Mouse (Mus musculus): Measurements from ENCODE around the gene Slc8a2. TPM values are rescaled to one million over a fixed set of nuclear protein-coding genes. Genes with fewer than 3 reads are reported as not detected.

Gene Slc8a2
- total and polyA plus RNA-seq, 2 experiments from 2014 or later = 1.1 to 76.0 TPM

- Histone ChIP-seq H3K27ac (ENCODE audit: low read depth, low read length) (no peak overlapping the region), H3K36me3 (ENCODE audit: insufficient read depth, low read length) (no peaks in the 10 kb centered on the region), H3K4me1 (ENCODE audit: insufficient read depth, low read length) (no peaks in the 10 kb centered on the region), H3K4me2 (ENCODE audit: low read depth, low read length, poor library complexity, severe bottlenecking) (no peak overlapping the region), H3K9ac (replicated peaks; ENCODE audit: low read length, poor library complexity, severe bottlenecking) (no peak overlapping the region), H3K9me3 (ENCODE audit: low read length) (no peaks in the 10 kb centered on the region), H3K27me3 (ENCODE audit: insufficient read depth, low read length) (no peaks in the 10 kb centered on the region), H3K4me3 (ENCODE audit: low read depth, low read length) (no peak overlapping the region)
- no peak for TF ChIP-seq CTCF (IDR thresholded peaks at IDR 0.05)
- no peak for ATAC-seq (ENCODE audit: low FRiP score)
- 81% methylated on average over 3 of the region's 3 CpGs for WGBS
- no peak for DNase-seq (ENCODE audit: low spot score)
Measured at GRCm38 (mm10) chr7:16160702-16161101, 31.1 kb downstream of the Slc8a2 start.

DNA sequence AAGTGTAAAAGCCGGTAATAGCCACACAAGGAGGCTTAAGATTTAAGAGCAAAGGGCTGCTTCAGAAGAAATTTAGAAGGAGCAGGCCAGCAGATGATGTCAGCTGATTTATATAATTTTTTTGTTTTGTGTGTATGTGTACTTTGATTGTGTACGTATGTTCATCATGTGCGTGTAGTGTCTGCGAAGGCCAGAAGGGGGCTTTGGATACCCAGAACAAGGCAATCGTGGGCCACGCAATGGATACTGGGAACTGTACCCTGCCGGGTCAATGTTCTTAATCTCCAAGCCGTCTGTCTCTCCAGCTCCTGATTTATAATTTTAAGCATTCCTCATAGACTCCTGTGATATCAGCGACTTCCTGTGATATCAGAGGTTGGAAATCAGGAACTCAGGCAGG, 31.7 kb downstream of the Slc8a2 start:
- TF ChIP-seq CTCF (IDR thresholded peaks at IDR 0.05) = peak; percentile 19; the same call in 1 of the 2 replicates
- no peak overlapping the region for H3K4me2 ChIP-seq (ENCODE audit: low read depth, low read length, poor library complexity, severe bottlenecking)

GRCm38 (mm10) chr7:16162036-16162435, 32.4 kb downstream of the Slc8a2 start:
- DNase-seq (ENCODE audit: low spot score) = no peak
- WGBS = 64% methylated on average over 7 of the region's 7 CpGs
- Histone ChIP-seq H3K36me3 (ENCODE audit: insufficient read depth, low read length) (no peaks in the 10 kb centered on the region), H3K4me2 (ENCODE audit: low read depth, low read length, poor library complexity, severe bottlenecking) (no peak overlapping the region), H3K9ac (replicated peaks; ENCODE audit: low read length, poor library complexity, severe bottlenecking) (no peak overlapping the region), H3K4me1 (ENCODE audit: insufficient read depth, low read length) (no peaks in the 10 kb centered on the region), H3K9me3 (ENCODE audit: low read length) (no peaks in the 10 kb centered on the region), H3K27me3 (ENCODE audit: insufficient read depth, low read length) (no peaks in the 10 kb centered on the region), H3K4me3 (ENCODE audit: low read depth, low read length) (no peak overlapping the region), H3K27ac (ENCODE audit: low read depth, low read length) (no peak overlapping the region)
- no peak for TF ChIP-seq CTCF (IDR thresholded peaks at IDR 0.05)
- ATAC-seq (ENCODE audit: low FRiP score) = 0 out of 2 replicates have a peak, but pooled peaks have one; percentile 9

More for the DNA sequence above, 31.7 kb downstream of the Slc8a2 start:
- Histone ChIP-seq H3K4me3 (ENCODE audit: low read depth, low read length) (no peak overlapping the region), H3K27ac (ENCODE audit: low read depth, low read length) (no peak overlapping the region), H3K9me3 (ENCODE audit: low read length) (no peaks in the 10 kb centered on the region), H3K36me3 (ENCODE audit: insufficient read depth, low read length) (no peaks in the 10 kb centered on the region), H3K27me3 (ENCODE audit: insufficient read depth, low read length) (no peaks in the 10 kb centered on the region), H3K9ac (replicated peaks; ENCODE audit: low read length, poor library complexity, severe bottlenecking) (no peak overlapping the region), H3K4me1 (ENCODE audit: insufficient read depth, low read length) (no peaks in the 10 kb centered on the region)
- 88% methylated on average over 9 of the region's 9 CpGs for WGBS
- ATAC-seq (ENCODE audit: low FRiP score) = no peak
- DNase-seq (ENCODE audit: low spot score) = no peak

- H3K27me3 ChIP-seq (ENCODE audit: insufficient read depth, low read length) = no peaks in the 10 kb centered on the region
- no peak for TF ChIP-seq CTCF (IDR thresholded peaks at IDR 0.05)
- H3K27ac ChIP-seq (ENCODE audit: low read depth, low read length) = no peak overlapping the region
- no peak for ATAC-seq (ENCODE audit: low FRiP score)
- DNase-seq (ENCODE audit: low spot score) = peak; percentile 38
- H3K4me1 ChIP-seq (ENCODE audit: insufficient read depth, low read length) = peaks cover 7% of the 10 kb centered on the region; the same call in 1 of the 2 replicates
- H3K9ac ChIP-seq (replicated peaks; ENCODE audit: low read length, poor library complexity, severe bottlenecking) = 0 out of 2 replicates have a peak overlapping the region, but pooled peaks have one; percentile 24
- H3K9me3 ChIP-seq (ENCODE audit: low read length) = no peaks in the 10 kb centered on the region
- H3K36me3 ChIP-seq (ENCODE audit: insufficient read depth, low read length) = no peaks in the 10 kb centered on the region
- H3K4me2 ChIP-seq (ENCODE audit: low read depth, low read length, poor library complexity, severe bottlenecking) = no peak overlapping the region
- 13% methylated on average over 1 of the region's 1 CpGs for WGBS
- H3K4me3 ChIP-seq (ENCODE audit: low read depth, low read length) = no peak overlapping the region
Measured at GRCm38 (mm10) chr7:16172141-16172581, 42.5 kb downstream of the Slc8a2 start.

DNA sequence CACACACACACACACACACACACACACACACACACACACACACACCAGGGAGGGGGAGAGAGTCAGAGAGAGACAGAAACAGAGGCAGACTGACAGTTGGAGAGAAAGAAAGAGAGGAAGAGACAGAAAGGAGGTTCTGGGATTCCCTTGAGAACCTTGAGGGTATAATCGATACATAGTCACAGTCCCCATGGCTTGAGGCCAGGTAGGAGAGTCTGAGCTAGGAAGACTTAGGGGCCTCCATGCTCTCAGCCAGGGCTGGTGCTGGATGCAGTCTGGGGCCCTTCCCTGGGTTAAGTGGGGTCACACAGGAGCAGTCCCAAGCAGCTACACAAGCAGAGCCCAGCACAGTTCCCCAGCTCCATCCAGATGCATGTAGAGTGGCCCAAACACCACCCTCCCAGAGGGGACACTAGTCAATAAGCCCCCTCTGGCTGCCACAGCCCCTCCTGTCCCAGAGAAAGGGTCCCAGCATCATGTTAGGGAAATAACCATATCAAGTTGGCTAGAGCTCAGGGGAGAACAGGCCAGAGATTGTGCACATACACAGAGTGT, 43.0 kb downstream of the Slc8a2 start:
- ATAC-seq (ENCODE audit: low FRiP score) (no peak), DNase-seq (ENCODE audit: low spot score) (no peak)
- Histone ChIP-seq H3K36me3 (ENCODE audit: insufficient read depth, low read length) (peaks cover 1% of the 10 kb centered on the region; the same call in 1 of the 2 replicates), H3K27ac (ENCODE audit: low read depth, low read length) (no peak overlapping the region), H3K4me2 (ENCODE audit: low read depth, low read length, poor library complexity, severe bottlenecking) (no peak overlapping the region), H3K27me3 (ENCODE audit: insufficient read depth, low read length) (no peaks in the 10 kb centered on the region), H3K4me3 (ENCODE audit: low read depth, low read length) (no peak overlapping the region), H3K4me1 (ENCODE audit: insufficient read depth, low read length) (peaks cover 7% of the 10 kb centered on the region; the same call in 1 of the 2 replicates), H3K9me3 (ENCODE audit: low read length) (no peaks in the 10 kb centered on the region), H3K9ac (replicated peaks; ENCODE audit: low read length, poor library complexity, severe bottlenecking) (no peak overlapping the region; the same call in 1 of the 2 replicates)
- 50% methylated on average over 1 of the region's 1 CpGs for WGBS
- no peak for TF ChIP-seq CTCF (IDR thresholded peaks at IDR 0.05)

- H3K27me3 ChIP-seq (ENCODE audit: insufficient read depth, low read length) = no peaks in the 10 kb centered on the region
- no peak overlapping the region for H3K27ac ChIP-seq (ENCODE audit: low read depth, low read length)
- no peak for ATAC-seq (ENCODE audit: low FRiP score)
- peaks cover 6% of the 10 kb centered on the region; the same call in 1 of the 2 replicates for H3K36me3 ChIP-seq (ENCODE audit: insufficient read depth, low read length)
- no peaks in the 10 kb centered on the region for H3K9me3 ChIP-seq (ENCODE audit: low read length)
- H3K4me3 ChIP-seq (ENCODE audit: low read depth, low read length) = no peak overlapping the region
- peak overlapping the region; percentile 33; the same call in 1 of the 2 replicates for H3K9ac ChIP-seq (replicated peaks; ENCODE audit: low read length, poor library complexity, severe bottlenecking)
- no peak overlapping the region for H3K4me2 ChIP-seq (ENCODE audit: low read depth, low read length, poor library complexity, severe bottlenecking)
- peaks cover 7% of the 10 kb centered on the region; the same call in 1 of the 2 replicates for H3K4me1 ChIP-seq (ENCODE audit: insufficient read depth, low read length)
- DNase-seq (ENCODE audit: low spot score) = no peak
- TF ChIP-seq CTCF (IDR thresholded peaks at IDR 0.05) = no peak
- 42% methylated on average over 5 of the region's 5 CpGs for WGBS
Measured at GRCm38 (mm10) chr7:16173146-16173545, 43.5 kb downstream of the Slc8a2 start.
